Mouse (Mus musculus) testis, adult 2 months (tissue): ENCODE results near the gene Mpeg1.

Source experiments
- CTCF ChIP-seq: fragments of 200-500 bp; IDR thresholded peaks from 2 replicates; pipeline ENCODE4 v1.5.1; 2012; ENCODE audit warnings: low read depth, mild to moderate bottlenecking, inconsistent platforms, low read length, moderate library complexity; ENCODE audit not compliant: control insufficient read depth, insufficient read depth, insufficient replicate concordance
- POLR2A ChIP-seq: fragments of 200-500 bp; IDR thresholded peaks from 2 replicates; pipeline ENCODE4 v1.6.1; 2012; ENCODE audit warnings: low read depth, mild to moderate bottlenecking, inconsistent platforms, low read length, moderate library complexity; ENCODE audit not compliant: control insufficient read depth

GRCm38 (mm10) chr19:12413737-12414136 lies 46.8 kb upstream of the Mpeg1 start:
- no peak for TF ChIP-seq POLR2A
- no peak for TF ChIP-seq CTCF
